Mouse (Mus musculus) myocyte (in vitro differentiated cells): ENCODE results near the gene Lzic. TPM values are rescaled to one million over a fixed set of nuclear protein-coding genes. Genes with fewer than 3 reads are reported as not detected.
"Not testable (repeated sequence)": the region's sequence is repeated elsewhere in the genome, so short reads cannot be mapped to it uniquely, and the experiment has no call there.

Experiments
- H3K27me3 ChIP-seq: one replicate; pipeline ENCODE4 v1.6.1; 2011; ENCODE audit not compliant: control insufficient read depth, insufficient read depth, insufficient read length
- H3K36me3 ChIP-seq: one replicate; pipeline ENCODE4 v1.6.1; 2011; ENCODE audit not compliant: control insufficient read depth, insufficient read depth
- H3K4me2 ChIP-seq: one replicate; pipeline ENCODE4 v1.6.1; 2011; ENCODE audit warnings: low read depth, control low read depth
- H3K4me3 ChIP-seq: one replicate; pipeline ENCODE4 v1.5.1; 2011; ENCODE audit warnings: mild to moderate bottlenecking, control low read depth, moderate library complexity
- H3K79me2 ChIP-seq: one replicate; pipeline ENCODE4 v1.6.1; 2011; ENCODE audit not compliant: control insufficient read depth, insufficient read depth
- H3ac ChIP-seq: one replicate; pipeline ENCODE4 v1.6.1; 2011; ENCODE audit not compliant: control insufficient read depth, insufficient read length
- CEBPB ChIP-seq: IDR thresholded peaks from 2 replicates; pipeline ENCODE4 v1.6.1; 2011; ENCODE audit warnings: mild to moderate bottlenecking, moderate library complexity; ENCODE audit not compliant: poor library complexity, insufficient read depth, severe bottlenecking
- E2F4 ChIP-seq: IDR thresholded peaks from one replicate; pipeline ENCODE4 v1.6.1; 2011; ENCODE audit warnings: mild to moderate bottlenecking, control low read depth, moderate library complexity; ENCODE audit not compliant: insufficient read depth
- MAX ChIP-seq: IDR thresholded peaks from one replicate; pipeline ENCODE4 v1.6.1; 2011; ENCODE audit warnings: low read depth, mild to moderate bottlenecking, control low read depth
- MYOD1 ChIP-seq, 3 experiments: IDR thresholded peaks; one replicate each; pipeline ENCODE4 v1.6.1; 2011; ENCODE audit warnings: control low read depth in 2 of 3, low read depth in 2 of 3, mild to moderate bottlenecking in 2 of 3, moderate library complexity in 1 of 3; ENCODE audit not compliant: insufficient read length in 2 of 3, control insufficient read depth in 1 of 3
- MYOG ChIP-seq, 3 experiments: IDR thresholded peaks; one replicate each; pipeline ENCODE4 v1.6.1; 2011; ENCODE audit warnings: control low read depth in 2 of 3, low read depth in 2 of 3, mild to moderate bottlenecking in 2 of 3; ENCODE audit not compliant: insufficient read length in 2 of 3, control insufficient read depth in 1 of 3, insufficient read depth in 1 of 3
- POLR2A ChIP-seq: IDR thresholded peaks from one replicate; pipeline ENCODE4 v1.6.1; 2011; ENCODE audit warnings: low read depth, mild to moderate bottlenecking, control low read depth, moderate library complexity; ENCODE audit not compliant: insufficient read length
- POLR2AphosphoS2 ChIP-seq: IDR thresholded peaks from one replicate; pipeline ENCODE4 v1.6.1; 2011; ENCODE audit warnings: low read depth, control low read depth; ENCODE audit not compliant: insufficient read length
- REST ChIP-seq: IDR thresholded peaks from one replicate; pipeline ENCODE4 v1.6.1; 2011; ENCODE audit warnings: mild to moderate bottlenecking, control low read depth, moderate library complexity; ENCODE audit not compliant: insufficient read depth, insufficient read length
- SRF ChIP-seq: IDR thresholded peaks from one replicate; pipeline ENCODE4 v1.6.1; 2011; ENCODE audit warnings: low read depth; ENCODE audit not compliant: control insufficient read depth, insufficient read length
- TCF12 ChIP-seq: IDR thresholded peaks from one replicate; pipeline ENCODE4 v1.6.1; 2011; ENCODE audit warnings: mild to moderate bottlenecking, control low read depth; ENCODE audit not compliant: poor library complexity, insufficient read depth, severe bottlenecking
- TCF3 ChIP-seq: IDR thresholded peaks from one replicate; pipeline ENCODE4 v1.6.1; 2011; ENCODE audit warnings: low read depth, control low read depth; ENCODE audit not compliant: insufficient read length
- USF1 ChIP-seq: IDR thresholded peaks from one replicate; pipeline ENCODE4 v1.6.1; 2011; ENCODE audit warnings: low read depth, mild to moderate bottlenecking, control low read depth, moderate library complexity
- polyA plus RNA-seq: library from polyadenylated mRNA; unstranded; fragments of >200 nt; fragmentation: generic; extraction: Trizol; gene quantifications from one replicate; pipeline ENCODE4 v1.2.1, GENCODE M21; 2012; ENCODE audit warnings: missing spikeins

The Lzic gene
- polyA plus RNA-seq, 1 experiment: 45.5 TPM

GRCm38 (mm10) chr4:149457831-149458430, 27.1 kb upstream of the Lzic start:
- H3K4me2 ChIP-seq: no peak overlapping the region

GRCm38 (mm10) chr4:149458526-149458925, 26.5 kb upstream of the Lzic start:
- no peaks in the 10 kb centered on the region for H3K27me3 ChIP-seq
- TF ChIP-seq TCF12 (no peak), CEBPB (no peak), REST (no peak), TCF3 (no peak), POLR2AphosphoS2 (no peak), POLR2A (no peak), SRF (no peak), MYOD1 (IDR thresholded peaks at IDR 0.05; ENCODE audit: control insufficient read depth in 1 of 3, insufficient read length in 2 of 3, low read depth in 2 of 3) (no peak)
- no peak overlapping the region for H3K4me3 ChIP-seq
- no peak overlapping the region for H3K4me2 ChIP-seq
- no peaks in the 10 kb centered on the region for H3K36me3 ChIP-seq
- H3K79me2 ChIP-seq: no peaks in the 10 kb centered on the region
- H3ac ChIP-seq: no peak overlapping the region

More at GRCm38 (mm10) chr4:149457831-149458430, 27.1 kb upstream of the Lzic start:
- no peaks in the 10 kb centered on the region for H3K36me3 ChIP-seq
- H3K4me3 ChIP-seq: no peak overlapping the region
- H3ac ChIP-seq: no peak overlapping the region
- H3K27me3 ChIP-seq: no peaks in the 10 kb centered on the region
- H3K79me2 ChIP-seq: no peaks in the 10 kb centered on the region
- TF ChIP-seq POLR2AphosphoS2 (no peak), MYOG (IDR thresholded peaks at IDR 0.05; ENCODE audit: control insufficient read depth in 1 of 3, insufficient read depth in 1 of 3, insufficient read length in 2 of 3, low read depth in 2 of 3) (no peak), USF1 (no peak), SRF (no peak), TCF12 (no peak), E2F4 (no peak), POLR2A (no peak), TCF3 (no peak), REST (no peak), MAX (no peak), MYOD1 (IDR thresholded peaks at IDR 0.05; ENCODE audit: control insufficient read depth in 1 of 3, insufficient read length in 2 of 3, low read depth in 2 of 3) (no peak), CEBPB (no peak)

GRCm38 (mm10) chr4:149459425-149459824, 25.6 kb upstream of the Lzic start:
- H3K27me3 ChIP-seq: no peaks in the 10 kb centered on the region
- no peaks in the 10 kb centered on the region for H3K79me2 ChIP-seq
- no peak overlapping the region for H3ac ChIP-seq
- H3K4me2 ChIP-seq: no peak overlapping the region
- no peak overlapping the region for H3K4me3 ChIP-seq
- H3K36me3 ChIP-seq: no peaks in the 10 kb centered on the region
- TF ChIP-seq REST (no peak), POLR2A (no peak), MYOG (IDR thresholded peaks at IDR 0.05; ENCODE audit: control insufficient read depth in 1 of 3, insufficient read depth in 1 of 3, insufficient read length in 2 of 3, low read depth in 2 of 3) (no peak), TCF3 (no peak), TCF12 (no peak), MAX (no peak)

- H3ac ChIP-seq, H3K4me3 ChIP-seq, H3K79me2 ChIP-seq, H3K36me3 ChIP-seq, H3K4me2 ChIP-seq, H3K27me3 ChIP-seq: not testable (repeated sequence)
Observed at GRCm38 (mm10) chr4:149460475-149460874, 24.6 kb upstream of the Lzic start.

- Histone ChIP-seq H3K79me2 (no peaks in the 10 kb centered on the region), H3K4me2 (no peak overlapping the region), H3K4me3 (no peak overlapping the region), H3ac (no peak overlapping the region), H3K36me3 (no peaks in the 10 kb centered on the region), H3K27me3 (no peaks in the 10 kb centered on the region)
- TF ChIP-seq REST (no peak), MYOG (IDR thresholded peaks at IDR 0.05; ENCODE audit: control insufficient read depth in 1 of 3, insufficient read depth in 1 of 3, insufficient read length in 2 of 3, low read depth in 2 of 3) (peak in 1 of 3 experiments; percentile 23)
Observed at GRCm38 (mm10) chr4:149461579-149462304, 23.3 kb upstream of the Lzic start.
